Mouse (Mus musculus) limb, embryonic 14.5 days (tissue): ENCODE data around the gene BC048671. TPM values are rescaled to one million over a fixed set of nuclear protein-coding genes. Genes with fewer than 3 reads are reported as not detected.

ENCODE experiments used
- ATAC-seq: fragments of 200-750 bp; cut with Nextera tagmentation; 2 replicates; pipeline ENCODE4 v1.8.0; 2017; ENCODE audit warnings: low read depth, moderate number of reproducible peaks, moderate TSS enrichment; ENCODE audit not compliant: low FRiP score
- DNase-seq: peaks from one replicate; pipeline ENCODE4 v3.0.0-alpha.2; 2015; ENCODE audit warnings: low spot score
- H3K27ac ChIP-seq: fragments of 300-500 bp; sonication (generic); replicated peaks from 2 replicates; pipeline ENCODE4 v1.5.1; 2014; ENCODE audit warnings: low read depth, mild to moderate bottlenecking, low read length, moderate library complexity, mixed read lengths
- H3K27me3 ChIP-seq: fragments of 300-500 bp; sonication (generic); 2 replicates; pipeline ENCODE4 v1.6.1; 2014; ENCODE audit warnings: low read length, mixed read lengths; ENCODE audit not compliant: control insufficient read depth, insufficient read depth
- H3K36me3 ChIP-seq: fragments of 300-500 bp; sonication (generic); 2 replicates; pipeline ENCODE4 v1.6.1; 2014; ENCODE audit warnings: mild to moderate bottlenecking, low read length, moderate library complexity, mixed read lengths; ENCODE audit not compliant: control insufficient read depth, insufficient read depth
- H3K4me1 ChIP-seq: fragments of 300-500 bp; sonication (generic); 2 replicates; pipeline ENCODE4 v1.6.1; 2014; ENCODE audit warnings: antibody characterized with exemption, low read length, mixed read lengths; ENCODE audit not compliant: control insufficient read depth, insufficient read depth
- H3K4me2 ChIP-seq: fragments of 300-500 bp; sonication (generic); replicated peaks from 2 replicates; pipeline ENCODE4 v1.6.1; 2014; ENCODE audit warnings: low read depth, mild to moderate bottlenecking, low read length, moderate library complexity; ENCODE audit not compliant: severe bottlenecking
- H3K4me3 ChIP-seq: fragments of 300-500 bp; sonication (generic); replicated peaks from 2 replicates; pipeline ENCODE4 v1.5.1; 2014; ENCODE audit warnings: low read length
- H3K9ac ChIP-seq: fragments of 300-500 bp; sonication (generic); 2 replicates; pipeline ENCODE4 v1.6.1; 2014; ENCODE audit warnings: mild to moderate bottlenecking, low read depth, low read length, moderate library complexity; ENCODE audit not compliant: severe bottlenecking
- H3K9me3 ChIP-seq: fragments of 300-500 bp; sonication (generic); 2 replicates; pipeline ENCODE4 v1.6.1; 2016; ENCODE audit warnings: low read length; ENCODE audit not compliant: control insufficient read depth
- POLR2A ChIP-seq: fragments of 200-500 bp; IDR thresholded peaks from 2 replicates; pipeline ENCODE4 v1.8.0; 2012; ENCODE audit warnings: inconsistent platforms, mild to moderate bottlenecking, moderate library complexity, borderline replicate concordance; ENCODE audit not compliant: insufficient read depth, insufficient read length; ENCODE audit errors: extremely low read depth
- WGBS: fragments of 180-500 bp; shearing (Covaris S2); extraction: QIAGEN DNeasy Blood & Tissue Kit; methylation state at CpG from one replicate; pipeline ENCODE4 v1.1.7; 2014; 5-methylcytosine and 5-hydroxymethylcytosine counted together
- polyA plus RNA-seq, 2 experiments: library from polyadenylated mRNA; depleted of rRNA in 1 of 2; stranded (reverse) in 1 of 2; unstranded in 1 of 2; fragments of >200 nt; fragmentation: Nextera tagmentation in 1 of 2; extraction: Ambion mirVana in 1 of 2; gene quantifications; 2 replicates each; pipeline versions ENCODE4 v1.2.1 to v1.2.3; 2012 to 2014

Gene BC048671
- polyA plus RNA-seq, 2 experiments, result not detected

DNA sequence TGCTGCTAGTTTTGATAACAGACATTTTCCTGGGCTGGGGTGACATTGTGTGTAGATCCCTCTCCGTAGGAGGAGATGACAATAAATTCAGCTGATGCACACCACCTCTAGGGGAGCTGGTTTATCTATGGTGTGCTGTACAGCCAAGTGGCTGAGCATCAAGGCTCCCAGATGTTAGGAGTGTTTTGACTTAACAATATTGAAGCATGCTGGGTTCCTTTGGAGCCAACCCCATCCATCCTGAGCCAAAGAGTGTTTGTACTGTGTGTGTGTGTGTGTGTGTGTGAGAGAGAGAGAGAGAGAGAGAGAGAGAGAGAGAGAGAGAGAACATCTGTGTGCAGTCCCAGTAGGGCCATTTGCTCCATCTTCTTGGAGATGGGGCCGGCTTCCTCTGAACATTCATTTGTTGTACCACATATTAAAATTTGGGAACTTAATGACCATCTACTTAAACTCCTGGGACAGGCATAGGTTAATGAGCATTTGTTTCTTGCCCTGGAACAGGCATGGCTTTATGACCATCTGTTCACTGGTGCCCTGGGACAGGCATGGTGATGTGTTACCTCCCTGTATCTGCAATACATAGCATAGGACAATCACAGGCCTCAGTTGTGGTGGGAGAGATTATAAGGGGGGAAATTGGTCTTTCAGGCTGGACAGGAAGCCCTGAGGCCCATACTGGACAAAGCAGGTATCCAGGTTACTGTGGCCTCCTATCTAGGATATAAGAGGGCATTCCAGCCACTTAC lies 16.7 kb downstream of the BC048671 start:
- no peak for ATAC-seq
- Histone ChIP-seq H3K4me1 (no peaks in the 10 kb centered on the region), H3K36me3 (no peaks in the 10 kb centered on the region), H3K4me2 (no peak overlapping the region), H3K27me3 (no peaks in the 10 kb centered on the region), H3K9ac (no peak overlapping the region), H3K9me3 (no peaks in the 10 kb centered on the region), H3K27ac (no peak overlapping the region), H3K4me3 (no peak overlapping the region)
- WGBS, result 61% methylated on average over 2 of the region's 2 CpGs
- no peak for DNase-seq
- TF ChIP-seq POLR2A, result no peak

DNA sequence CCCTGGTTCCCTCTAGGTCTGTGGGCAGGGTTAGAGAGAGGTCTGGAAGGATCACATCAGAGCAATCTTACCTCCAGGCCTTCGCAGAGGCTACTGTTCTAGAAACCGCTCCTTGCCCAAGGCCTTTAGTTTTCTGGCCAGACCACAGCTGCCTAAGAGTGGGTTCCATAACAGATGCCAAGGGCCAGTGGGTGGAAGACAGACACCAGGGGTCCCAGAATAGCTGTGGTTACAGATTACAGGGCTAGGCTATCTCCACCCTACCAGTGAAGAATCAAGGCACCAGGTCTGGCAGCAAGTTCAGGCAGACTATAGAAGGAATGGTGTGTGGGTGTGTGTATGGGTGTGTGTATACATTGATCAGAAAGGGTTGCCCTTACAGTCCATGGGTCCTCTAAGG lies 18.0 kb downstream of the BC048671 start:
- H3K9me3 ChIP-seq, result no peaks in the 10 kb centered on the region
- H3K36me3 ChIP-seq, result no peaks in the 10 kb centered on the region
- no peak overlapping the region for H3K9ac ChIP-seq
- H3K27me3 ChIP-seq, result no peaks in the 10 kb centered on the region
- no peaks in the 10 kb centered on the region for H3K4me1 ChIP-seq
- H3K4me3 ChIP-seq, result no peak overlapping the region
- DNase-seq, result no peak
- H3K4me2 ChIP-seq, result no peak overlapping the region
- TF ChIP-seq POLR2A, result no peak
- 94% methylated on average over 2 of the region's 2 CpGs for WGBS
- no peak overlapping the region for H3K27ac ChIP-seq
- ATAC-seq, result no peak

DNA sequence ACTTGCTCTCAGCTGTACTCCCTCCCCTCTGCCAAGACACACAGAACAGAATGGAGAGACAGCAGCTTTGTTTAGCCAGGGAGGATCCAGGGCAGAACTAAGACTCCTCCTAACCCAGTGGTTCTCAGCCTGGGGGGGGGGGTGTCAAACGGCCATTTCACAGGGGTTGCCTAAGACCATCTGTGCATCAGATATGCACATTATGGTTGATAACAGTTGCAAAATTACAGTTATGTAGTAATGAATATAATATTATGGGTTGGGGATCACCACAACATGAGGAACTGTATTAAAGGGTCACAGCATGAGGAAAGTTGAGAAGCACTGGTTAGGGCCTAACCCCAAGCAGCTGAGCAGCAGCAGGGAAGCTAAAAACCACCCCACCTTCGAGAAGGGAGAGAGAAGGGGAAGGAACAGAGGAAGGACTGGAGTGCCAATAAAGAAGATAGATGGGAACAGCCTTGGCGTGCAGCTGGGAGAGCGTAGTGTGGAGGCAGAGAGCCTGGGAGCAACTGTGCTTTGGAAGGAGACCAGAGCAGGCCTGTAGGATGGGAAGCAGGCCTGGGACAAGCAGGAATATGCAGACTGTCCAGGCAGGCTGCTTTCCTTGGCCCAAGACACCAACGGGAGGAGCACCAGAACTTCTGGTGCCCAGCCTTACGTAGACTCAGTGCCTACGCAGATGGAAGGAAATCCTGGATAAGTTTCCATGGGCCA lies 18.6 kb downstream of the BC048671 start:
- H3K4me2 ChIP-seq, result no peak overlapping the region
- no peak for TF ChIP-seq POLR2A
- no peaks in the 10 kb centered on the region for H3K9me3 ChIP-seq
- no peaks in the 10 kb centered on the region for H3K27me3 ChIP-seq
- H3K4me1 ChIP-seq, result no peaks in the 10 kb centered on the region
- WGBS, result 73% methylated on average over 7 of the region's 7 CpGs
- no peak overlapping the region for H3K4me3 ChIP-seq
- no peaks in the 10 kb centered on the region for H3K36me3 ChIP-seq
- no peak for DNase-seq
- ATAC-seq, result no peak
- no peak overlapping the region for H3K27ac ChIP-seq
- H3K9ac ChIP-seq, result no peak overlapping the region

DNA sequence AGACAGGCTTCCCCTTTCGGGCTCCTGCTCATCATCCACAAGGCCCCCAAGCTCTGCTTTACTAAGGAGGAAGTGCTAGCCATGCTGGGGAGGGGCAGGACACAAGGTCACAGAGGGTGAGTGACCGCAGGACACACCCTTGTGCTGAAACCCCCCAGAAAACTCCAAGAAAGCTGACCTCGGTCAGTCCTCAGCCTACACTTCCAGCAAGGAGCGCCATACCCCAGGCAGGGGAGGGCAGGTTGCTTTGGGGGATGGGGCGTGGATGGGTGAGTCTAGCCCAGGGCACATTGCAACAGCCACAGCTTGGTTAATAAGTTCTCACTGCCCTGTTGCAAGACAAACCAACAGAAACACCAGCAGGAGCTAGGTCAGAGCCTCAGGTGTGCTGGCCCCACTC lies 19.4 kb downstream of the BC048671 start:
- DNase-seq (no peak), ATAC-seq (no peak)
- Histone ChIP-seq H3K4me2 (no peak overlapping the region), H3K36me3 (no peaks in the 10 kb centered on the region), H3K4me3 (no peak overlapping the region), H3K9ac (no peak overlapping the region), H3K27ac (no peak overlapping the region), H3K4me1 (no peaks in the 10 kb centered on the region), H3K9me3 (no peaks in the 10 kb centered on the region), H3K27me3 (no peaks in the 10 kb centered on the region)
- whole genome bisulfite sequencing, result 84% methylated on average over 5 of the region's 5 CpGs
- TF ChIP-seq POLR2A, result no peak

DNA sequence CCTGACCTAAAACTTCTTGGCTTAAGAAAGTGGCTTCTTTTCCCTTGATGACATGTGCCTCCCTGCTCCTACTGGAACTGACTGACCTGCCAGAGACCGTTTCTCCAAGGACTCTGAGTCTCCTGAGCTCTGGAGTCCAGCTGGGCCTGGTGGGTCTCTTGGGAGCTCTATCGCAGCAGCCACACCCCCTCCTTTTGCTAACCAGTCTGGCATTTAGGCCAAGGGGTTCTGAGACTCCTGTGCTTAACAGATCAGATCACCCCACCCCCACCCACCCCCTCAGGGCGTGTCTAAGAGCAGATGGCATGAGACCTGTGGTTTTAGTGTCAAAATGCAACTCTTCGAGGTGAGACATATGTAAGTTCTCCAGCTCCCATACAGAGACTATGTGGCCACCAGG lies 20.8 kb downstream of the BC048671 start:
- TF ChIP-seq POLR2A, result no peak
- H3K4me3 ChIP-seq, result no peak overlapping the region

More for the DNA sequence above, 20.8 kb downstream of the BC048671 start:
- Histone ChIP-seq H3K4me2 (no peak overlapping the region), H3K36me3 (no peaks in the 10 kb centered on the region), H3K9me3 (no peaks in the 10 kb centered on the region), H3K4me1 (no peaks in the 10 kb centered on the region), H3K27me3 (no peaks in the 10 kb centered on the region), H3K9ac (no peak overlapping the region), H3K27ac (no peak overlapping the region)
- WGBS, result 43% methylated on average over 4 of the region's 4 CpGs
- DNase-seq (no peak), ATAC-seq (no peak)
